Mouse (Mus musculus) thymus, postnatal 10 days (tissue): ENCODE results near the gene Shf.
"Not testable (repeated sequence)": the region's sequence is repeated elsewhere in the genome, so short reads cannot be mapped to it uniquely, and the experiment has no call there.

ENCODE experiments used
- DNase-seq, 2 experiments: peaks; one replicate each; pipeline ENCODE4 v3.0.0; 2021; ENCODE audit warnings: low spot score in 2 of 2

Gene Shf

DNA sequence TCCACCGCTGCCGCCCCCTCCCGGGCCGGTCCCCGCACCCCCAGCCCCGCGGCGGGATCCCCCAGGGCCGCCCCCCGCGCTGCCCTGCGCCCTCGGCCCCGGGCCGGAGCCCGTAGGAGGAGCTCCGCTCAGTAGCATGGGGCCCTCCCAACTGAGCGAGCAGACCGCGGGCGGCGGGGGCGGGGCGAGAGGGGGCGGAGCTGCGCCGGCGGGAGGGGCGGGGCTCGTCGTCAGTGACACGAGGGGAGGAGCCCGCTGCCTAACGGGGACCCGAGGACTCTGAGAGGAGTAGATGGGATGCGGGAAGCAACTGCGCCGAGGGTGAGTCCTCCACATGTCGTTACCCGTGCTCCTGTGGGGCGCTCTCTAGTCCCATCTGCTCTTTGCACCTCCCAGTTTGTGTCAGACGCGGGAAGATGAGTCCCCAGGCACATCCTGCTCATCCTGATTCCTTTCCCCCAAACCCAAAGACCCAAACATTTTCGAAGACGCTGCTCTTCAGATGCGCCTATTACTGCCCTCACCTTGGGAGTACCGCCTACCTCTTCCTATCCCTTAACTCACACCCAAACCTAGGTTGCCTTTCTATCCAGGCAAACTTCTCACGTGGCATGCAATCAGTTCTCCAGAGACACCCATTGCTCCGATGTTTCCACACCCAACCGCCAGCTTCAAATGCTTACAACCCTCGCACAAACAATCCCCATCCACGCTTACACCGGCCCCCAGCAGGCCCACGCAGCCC lies at the start of gene Shf:
TSS of gene Shf (minus strand) at position 168 of the 745 bp plus-strand sequence.
- DNase-seq, result peak; percentile 86 to 93

- DNase-seq, result no peak
These were observed 40.0 kb upstream of the Shf start for GRCm38 (mm10) chr2:122408928-122409327.

DNA sequence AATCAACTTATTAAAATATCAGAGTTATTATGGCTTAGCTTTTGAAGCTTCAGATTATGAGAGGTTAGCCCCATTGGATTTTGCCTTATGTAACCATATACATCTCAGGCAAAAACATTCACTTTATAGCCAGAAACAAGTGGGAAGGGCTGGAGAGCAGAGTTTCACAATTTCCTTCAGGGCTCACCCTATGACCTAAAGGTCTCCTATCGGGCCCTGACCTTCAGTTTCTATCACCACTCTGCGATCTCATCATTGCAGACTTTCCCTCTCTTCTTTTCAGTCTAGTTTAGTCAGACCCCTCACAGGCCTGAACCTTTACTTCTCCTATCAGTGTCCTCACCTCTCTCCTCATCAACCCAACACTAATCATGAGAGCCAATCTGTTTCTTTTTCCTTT lies 38.6 kb upstream of the Shf start:
- DNase-seq, result no peak

DNA sequence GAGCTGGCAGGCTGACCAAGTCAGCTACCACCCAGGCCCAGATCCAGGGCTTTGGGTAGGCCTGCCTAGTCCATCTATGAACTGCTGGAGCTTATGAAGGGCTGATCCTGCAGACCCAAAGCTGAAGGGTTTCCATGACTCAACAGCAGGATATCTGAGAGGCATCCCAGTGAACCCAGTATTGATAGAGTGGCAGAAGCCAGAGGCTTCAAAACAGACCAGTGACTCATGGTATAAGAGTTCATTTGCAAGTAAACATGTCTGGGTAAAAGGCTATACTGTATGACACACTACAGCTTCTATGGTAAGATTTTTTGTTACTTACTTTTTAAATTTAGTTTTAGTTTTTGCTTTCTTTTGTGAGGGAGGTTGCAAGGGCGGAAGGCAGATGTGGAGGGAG lies 27.2 kb upstream of the Shf start:
- DNase-seq, result no peak

GRCm38 (mm10) chr2:122387135-122387534 lies 18.2 kb upstream of the Shf start:
- DNase-seq, result not testable (repeated sequence)

DNA sequence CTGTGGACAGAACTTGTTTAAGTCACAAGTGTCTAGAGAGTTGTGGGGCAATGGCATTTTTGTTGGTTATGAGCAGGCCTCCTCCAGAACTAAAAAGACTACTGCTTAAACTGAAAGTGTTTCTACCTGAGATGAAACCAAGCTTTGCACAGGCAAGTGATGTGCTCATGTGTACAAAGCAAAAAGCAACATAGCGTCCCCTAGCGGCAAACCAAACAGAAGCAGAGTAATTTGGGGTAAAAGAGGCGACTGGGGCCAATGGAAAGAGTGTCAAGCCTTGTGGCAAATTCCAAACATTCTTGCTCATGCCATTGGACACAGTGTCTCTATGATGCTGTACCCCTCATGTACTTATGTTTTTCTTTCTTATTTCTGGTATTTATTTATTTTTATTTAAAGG lies 16.1 kb upstream of the Shf start:
- DNase-seq, result no peak

- DNase-seq, result no peak
These were observed 13.2 kb upstream of the Shf start for GRCm38 (mm10) chr2:122382121-122382520.

GRCm38 (mm10) chr2:122381329-122382103 lies 12.6 kb upstream of the Shf start:
- DNase-seq, result no peak

DNA sequence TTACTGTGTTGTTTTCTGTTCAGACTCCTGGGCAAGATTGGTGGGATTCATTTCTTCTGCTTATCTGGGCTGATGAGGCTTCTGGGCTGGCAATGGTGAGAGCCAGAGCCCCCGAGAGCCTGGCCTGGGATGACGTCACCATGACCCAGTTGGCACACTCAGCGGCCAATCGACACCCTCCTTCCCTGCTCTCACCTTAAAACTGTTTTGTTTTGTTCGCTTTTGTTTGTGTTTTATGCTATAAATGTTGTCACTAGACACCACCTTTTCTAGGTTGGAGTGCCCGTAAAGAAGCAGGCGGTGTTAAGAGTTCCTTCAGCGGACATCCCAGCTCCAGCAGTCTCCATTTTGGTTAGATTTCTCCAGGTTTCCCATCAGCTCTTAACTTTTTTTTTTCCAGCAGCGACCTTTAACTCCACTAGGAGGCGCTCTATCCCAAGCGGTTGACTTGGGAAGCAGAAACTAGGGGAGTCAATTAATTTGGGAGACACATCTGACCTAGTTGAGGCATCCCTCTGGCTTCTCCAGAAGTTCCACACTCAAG lies 11.9 kb upstream of the Shf start:
- peak in 1 of 2 experiments; percentile 63 for DNase-seq

DNA sequence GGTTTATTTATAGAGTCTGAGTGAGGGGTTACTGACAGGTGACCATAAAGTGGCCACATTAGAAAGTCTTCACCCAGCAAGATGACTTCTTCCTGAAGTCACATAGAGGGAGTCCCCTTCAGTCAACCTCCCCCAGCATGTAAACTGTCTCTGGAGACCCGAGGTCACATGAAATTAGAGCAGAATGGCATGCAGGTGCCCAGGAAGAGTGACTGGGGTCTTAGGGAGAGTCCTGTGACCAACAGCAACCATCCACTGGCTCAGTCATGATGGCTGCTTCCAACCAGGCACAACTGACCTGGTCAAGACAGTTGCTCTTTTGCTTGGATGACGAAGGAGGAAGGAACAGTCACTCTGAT lies 10.3 kb upstream of the Shf start:
- DNase-seq, result no peak

- no peak for DNase-seq
These were observed 9.7 kb upstream of the Shf start for GRCm38 (mm10) chr2:122378421-122379291.

GRCm38 (mm10) chr2:122377751-122378246 lies 8.8 kb upstream of the Shf start:
- peak; percentile 65 for DNase-seq

DNA sequence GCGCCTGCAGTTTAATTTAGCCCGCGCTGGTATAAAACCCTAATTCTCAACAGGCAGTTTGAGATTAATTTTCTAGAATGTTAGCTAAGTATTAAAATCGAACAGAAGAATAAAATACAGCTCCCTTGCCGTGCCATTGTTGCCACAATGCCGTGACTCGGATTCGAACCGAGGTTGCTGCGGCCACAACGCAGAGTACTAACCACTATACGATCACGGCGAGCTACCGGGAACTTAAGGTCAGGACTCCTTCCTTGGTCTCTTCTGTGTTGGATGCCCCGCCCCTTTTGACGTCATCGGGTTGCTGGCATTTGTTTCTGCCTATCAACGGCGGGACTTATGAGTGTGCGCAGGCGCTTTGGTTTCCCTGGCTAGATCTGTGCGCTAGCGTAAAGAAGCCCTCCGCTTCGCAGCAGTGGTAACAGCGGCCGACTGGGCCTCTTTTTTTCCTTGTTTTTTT lies 8.3 kb upstream of the Shf start:
- peak; percentile 97 to 98 for DNase-seq

- DNase-seq, result peak; percentile 38 to 46
These were observed 7.1 kb upstream of the Shf start for GRCm38 (mm10) chr2:122376041-122376561.

DNA sequence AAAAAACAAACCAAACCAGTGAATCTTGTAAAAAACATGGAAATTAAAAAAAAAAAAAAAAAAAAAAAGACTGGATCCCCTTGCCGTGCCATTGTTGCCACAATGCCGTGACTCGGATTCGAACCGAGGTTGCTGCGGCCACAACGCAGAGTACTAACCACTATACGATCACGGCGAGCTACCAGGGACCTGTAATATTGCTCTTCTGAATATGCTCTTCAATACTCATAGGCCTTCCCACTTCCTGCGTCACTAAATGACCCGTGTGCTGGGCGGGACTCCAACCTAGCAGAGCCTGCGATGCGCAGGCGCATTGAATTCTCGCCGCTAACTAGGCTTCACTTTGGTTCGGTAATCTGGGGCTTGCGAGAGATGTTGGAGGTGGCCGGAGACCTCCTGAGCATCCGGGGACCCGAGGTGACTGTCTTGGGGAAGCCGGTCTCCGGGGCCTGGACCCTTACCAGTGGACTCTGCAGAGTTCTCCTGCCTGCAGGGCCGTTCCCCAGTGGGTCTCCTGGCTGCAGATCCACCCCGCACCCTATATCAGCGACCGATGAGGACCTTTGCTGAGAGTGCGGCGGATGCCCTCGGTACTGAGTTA lies 6.5 kb upstream of the Shf start:
- DNase-seq, result peak; percentile 88 to 93

GRCm38 (mm10) chr2:122374666-122375331 lies 5.8 kb upstream of the Shf start:
- no peak for DNase-seq

- no peak for DNase-seq
These were observed 5.0 kb upstream of the Shf start for GRCm38 (mm10) chr2:122374012-122374411.

GRCm38 (mm10) chr2:122372541-122372940 lies 3.6 kb upstream of the Shf start:
- DNase-seq, result no peak

GRCm38 (mm10) chr2:122372067-122372466 lies 3.1 kb upstream of the Shf start:
- DNase-seq, result no peak

GRCm38 (mm10) chr2:122370101-122370750 lies 1.3 kb upstream of the Shf start:
- DNase-seq, result no peak
